ENCODE assay signal across 11 mouse cellular contexts in the genomic region with DNA sequence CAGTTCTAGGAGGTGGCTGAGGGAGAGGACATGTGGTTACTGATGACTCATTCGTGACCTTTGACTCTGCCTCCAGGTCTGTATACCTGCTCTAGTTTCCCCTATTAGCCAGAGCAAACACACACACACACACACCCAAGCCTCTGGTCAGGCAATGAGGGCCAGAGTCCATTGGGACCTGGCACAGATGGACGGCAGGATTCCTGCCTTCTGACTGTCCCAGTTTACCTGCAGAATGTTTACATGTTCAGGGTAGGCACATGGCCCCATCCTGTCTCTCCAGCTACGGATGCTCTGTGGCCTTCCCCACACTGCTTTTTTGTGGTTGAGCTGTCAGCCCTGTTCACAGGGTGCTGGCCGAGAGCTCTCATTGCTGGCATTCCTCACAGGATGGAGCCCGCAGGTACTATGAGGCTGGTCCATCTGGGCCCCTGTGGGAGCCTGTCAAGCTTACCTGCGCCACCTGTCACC. TPM values are rescaled to one million over a fixed set of nuclear protein-coding genes. Genes with fewer than 3 reads are reported as not detected.
A peak's percentile ranks its signal among the peaks of the same experiment; 100 is the strongest.
DNase-seq lines count a peak whose midpoint lies in the region; ATAC-seq and TF ChIP-seq lines count a peak whose summit lies in the region.
"Had no signal": no experiment of that assay in that cellular context is flagged by ENCODE, and none has a peak within 500 bp of the region (broad histone marks: within the 10 kb centered on the region; RNA-seq: fewer than 3 reads in every experiment).

No protein-coding gene starts in this region.

- H3K4me1 ChIP-seq in midbrain, embryonic 11.5 days (ENCODE audit: control insufficient read depth, insufficient read depth, low read length), result peaks cover 11% of the 10 kb centered on the region
- peaks cover 15% of the 10 kb centered on the region for H3K4me1 ChIP-seq in midbrain, embryonic 16.5 days (ENCODE audit: control insufficient read depth, insufficient read depth, low read length)
- H3K4me1 ChIP-seq in kidney, postnatal 0 days (replicated peaks; ENCODE audit: insufficient read depth, low read length), result peaks cover 22% of the 10 kb centered on the region
- H3K4me1 ChIP-seq in small intestine, adult 2 months (ENCODE audit: control insufficient read depth, insufficient read depth, insufficient read length, low read length), result peaks cover 39% of the 10 kb centered on the region
- H3K4me1 ChIP-seq in embryonic facial prominence, embryonic 10.5 days, result peaks cover 63% of the 10 kb centered on the region

- no peak overlapping the region for H3K27ac ChIP-seq in midbrain, embryonic 11.5 days (ENCODE audit: low read depth, low read length)
- H3K27ac ChIP-seq in midbrain, embryonic 16.5 days (ENCODE audit: low read length), result no peak overlapping the region
- H3K27ac ChIP-seq in kidney, postnatal 0 days, result no peak overlapping the region
- peak overlapping the region; percentile 82 for H3K27ac ChIP-seq in small intestine, adult 2 months (ENCODE audit: insufficient read depth, low read depth, low read length)
- H3K27ac ChIP-seq in embryonic facial prominence, embryonic 10.5 days (replicated peaks), result no peak overlapping the region
- H3K27ac ChIP-seq: macrophage had no signal

- TF ChIP-seq POLR2A in small intestine, adult 2 months (IDR thresholded peaks at IDR 0.05; ENCODE audit: low read depth, low read length), result no peak

- H3K9me3 ChIP-seq in midbrain, embryonic 11.5 days (ENCODE audit: control insufficient read depth, low read length), result no peaks in the 10 kb centered on the region
- H3K9me3 ChIP-seq in midbrain, embryonic 16.5 days (replicated peaks; ENCODE audit: control insufficient read depth, low read length, poor library complexity, severe bottlenecking), result no peaks in the 10 kb centered on the region
- H3K9me3 ChIP-seq in kidney, postnatal 0 days (replicated peaks; ENCODE audit: low read length), result no peaks in the 10 kb centered on the region
- H3K9me3 ChIP-seq in embryonic facial prominence, embryonic 10.5 days, result no peaks in the 10 kb centered on the region

- peak; percentile 82 for DNase-seq in midbrain, embryonic 11.5 days (ENCODE audit: low spot score, missing footprints)
- peak; percentile 95 for DNase-seq in cerebellum, adult 11 months
- DNase-seq in kidney, postnatal 0 days (ENCODE audit: low spot score), result no peak
- DNase-seq in embryonic facial prominence, embryonic 10.5 days (ENCODE audit: low spot score), result no peak
- no peak for DNase-seq in adrenal gland, adult 2 months
- no peak for DNase-seq in heart, adult 18-20 months

- no peaks in the 10 kb centered on the region for H3K27me3 ChIP-seq in midbrain, embryonic 11.5 days (ENCODE audit: control insufficient read depth, insufficient read depth, low read length)
- H3K27me3 ChIP-seq in midbrain, embryonic 16.5 days (ENCODE audit: control insufficient read depth, insufficient read depth, low read depth, low read length), result no peaks in the 10 kb centered on the region
- no peaks in the 10 kb centered on the region for H3K27me3 ChIP-seq in kidney, postnatal 0 days (ENCODE audit: insufficient read depth, low read length)
- H3K27me3 ChIP-seq in small intestine, adult 2 months (ENCODE audit: control insufficient read depth, insufficient read depth, low read length), result no peaks in the 10 kb centered on the region
- H3K27me3 ChIP-seq in embryonic facial prominence, embryonic 10.5 days (replicated peaks; ENCODE audit: low read depth, poor library complexity, severe bottlenecking), result no peaks in the 10 kb centered on the region

- H3K9ac ChIP-seq in midbrain, embryonic 11.5 days (ENCODE audit: low read length), result no peak overlapping the region
- H3K9ac ChIP-seq in midbrain, embryonic 16.5 days (ENCODE audit: low read depth, low read length), result no peak overlapping the region
- no peak overlapping the region for H3K9ac ChIP-seq in kidney, postnatal 0 days (ENCODE audit: low read depth, low read length)

- peaks cover 2% of the 10 kb centered on the region; the same call in 1 of the 2 replicates for H3K36me3 ChIP-seq in midbrain, embryonic 11.5 days (ENCODE audit: control insufficient read depth, insufficient read depth, low read length)
- no peaks in the 10 kb centered on the region for H3K36me3 ChIP-seq in midbrain, embryonic 16.5 days (ENCODE audit: control insufficient read depth, insufficient read depth, low read length)
- peaks cover 2% of the 10 kb centered on the region; the same call in 1 of the 2 replicates for H3K36me3 ChIP-seq in kidney, postnatal 0 days (ENCODE audit: insufficient read depth, low read length)
- H3K36me3 ChIP-seq in small intestine, adult 2 months (ENCODE audit: control insufficient read depth, insufficient read depth, low read length), result peaks cover 9% of the 10 kb centered on the region
- peaks cover 12% of the 10 kb centered on the region for H3K36me3 ChIP-seq in embryonic facial prominence, embryonic 10.5 days (replicated peaks)

- H3K4me2 ChIP-seq in midbrain, embryonic 11.5 days, result no peak overlapping the region
- no peak overlapping the region for H3K4me2 ChIP-seq in midbrain, embryonic 16.5 days (ENCODE audit: low read length)
- no peak overlapping the region for H3K4me2 ChIP-seq in kidney, postnatal 0 days (ENCODE audit: low read length)
- H3K4me2 ChIP-seq: heart, embryonic 11.5 days had no signal

- no peak for ATAC-seq in midbrain, embryonic 11.5 days (ENCODE audit: low FRiP score)
- ATAC-seq in midbrain, embryonic 16.5 days, result no peak
- peak; percentile 34 for ATAC-seq in kidney, postnatal 0 days (replicated peaks; ENCODE audit: low FRiP score, low read depth)

- TF ChIP-seq CTCF in kidney, postnatal 0 days (IDR thresholded peaks at IDR 0.05; ENCODE audit: low read depth), result no peak
- TF ChIP-seq CTCF in small intestine, adult 2 months (IDR thresholded peaks at IDR 0.05; ENCODE audit: extremely low read depth, insufficient read length, insufficient replicate concordance, low read depth, low read length), result no peak

- 66% methylated on average over 6 of the region's 6 CpGs for WGBS in midbrain, embryonic 11.5 days
- WGBS in midbrain, embryonic 16.5 days, result 70% methylated on average over 6 of the region's 6 CpGs
- WGBS in kidney, postnatal 0 days, result 63% methylated on average over 6 of the region's 6 CpGs
- WGBS in small intestine, adult 2 months, result 16% methylated on average over 6 of the region's 6 CpGs
- 58% methylated on average over 6 of the region's 6 CpGs for WGBS in embryonic facial prominence, embryonic 10.5 days

- no peak overlapping the region for H3K4me3 ChIP-seq in midbrain, embryonic 11.5 days (ENCODE audit: low read depth, low read length)
- no peak overlapping the region for H3K4me3 ChIP-seq in midbrain, embryonic 16.5 days (ENCODE audit: low read depth, low read length)
- no peak overlapping the region for H3K4me3 ChIP-seq in kidney, postnatal 0 days (replicated peaks; ENCODE audit: low read depth, low read length)
- H3K4me3 ChIP-seq in small intestine, adult 2 months (ENCODE audit: low read depth, low read length), result no peak overlapping the region
- no peak overlapping the region for H3K4me3 ChIP-seq in embryonic facial prominence, embryonic 10.5 days

RNA-seq across cellular contexts. Expression of gene Cbln3, which starts 2.0 kb away (rescaled TPM):
- 0.03 and 0.23 TPM in 2 replicates for polyA plus RNA-seq in midbrain, embryonic 11.5 days (2014; fragmentation: Nextera tagmentation; extraction: Ambion mirVana)
- 0.15 and 0.20 TPM in 2 replicates for polyA plus RNA-seq in midbrain, embryonic 16.5 days (2015; fragmentation: Nextera tagmentation; extraction: Ambion mirVana)
- 0.20 and 0.28 TPM in 2 replicates for polyA plus RNA-seq in kidney, postnatal 0 days (2015; fragmentation: Nextera tagmentation; extraction: Ambion mirVana)
- polyA plus RNA-seq in small intestine, adult 2 months (2012; rRNA removed), result 0.56 and 0.61 TPM in 2 replicates
- polyA plus RNA-seq in embryonic facial prominence, embryonic 10.5 days (2016; fragmentation: Nextera tagmentation; extraction: Ambion mirVana), result 0.09 and 0.15 TPM in 2 replicates
- total RNA-seq in adrenal gland, adult 2 months (2021), result under 1 TPM in 1 of 2 experiments, not detected in 1; 0.20 TPM
- polyA plus RNA-seq in adrenal gland, adult 2 months (2012; rRNA removed), result 0.03 and 0.25 TPM in 2 replicates
- not detected for total RNA-seq in heart, adult 18-20 months (2021)
- total RNA-seq: neutrophil, adult 5-6 weeks had no signal
- polyA plus RNA-seq: macrophage had no signal

RNA-seq across cellular contexts. Expression of gene Khnyn, which starts 2.5 kb away (rescaled TPM):
- 8.5 and 8.7 TPM in 2 replicates for polyA plus RNA-seq in midbrain, embryonic 11.5 days (2014; fragmentation: Nextera tagmentation; extraction: Ambion mirVana)
- polyA plus RNA-seq in midbrain, embryonic 16.5 days (2015; fragmentation: Nextera tagmentation; extraction: Ambion mirVana), result 10.4 and 10.5 TPM in 2 replicates
- polyA plus RNA-seq in kidney, postnatal 0 days (2015; fragmentation: Nextera tagmentation; extraction: Ambion mirVana), result 8.1 and 9.8 TPM in 2 replicates
- 12.6 and 32.7 TPM in 2 replicates for polyA plus RNA-seq in small intestine, adult 2 months (2012; rRNA removed)
- polyA plus RNA-seq in embryonic facial prominence, embryonic 10.5 days (2016; fragmentation: Nextera tagmentation; extraction: Ambion mirVana), result 31.0 and 33.0 TPM in 2 replicates
- total RNA-seq in adrenal gland, adult 2 months (2021), result 10 to 100 TPM; 12.3 to 18.2 TPM
- 13.0 and 14.6 TPM in 2 replicates for polyA plus RNA-seq in adrenal gland, adult 2 months (2012; rRNA removed)
- total RNA-seq in heart, adult 18-20 months (2021), result 10 to 100 TPM in 1 of 2 experiments, 1 to 10 TPM in 1; 8.6 to 10.0 TPM

RNA-seq across cellular contexts. Expression of gene Sdr39u1, which starts 17.9 kb away (rescaled TPM):
- 25.0 and 27.8 TPM in 2 replicates for polyA plus RNA-seq in midbrain, embryonic 11.5 days (2014; fragmentation: Nextera tagmentation; extraction: Ambion mirVana)
- 160 and 180 TPM in 2 replicates for polyA plus RNA-seq in midbrain, embryonic 16.5 days (2015; fragmentation: Nextera tagmentation; extraction: Ambion mirVana)
- 85.3 and 86.0 TPM in 2 replicates for polyA plus RNA-seq in kidney, postnatal 0 days (2015; fragmentation: Nextera tagmentation; extraction: Ambion mirVana)
- 17.8 and 34.0 TPM in 2 replicates for polyA plus RNA-seq in small intestine, adult 2 months (2012; rRNA removed)
- polyA plus RNA-seq in embryonic facial prominence, embryonic 10.5 days (2016; fragmentation: Nextera tagmentation; extraction: Ambion mirVana), result 45.5 and 57.5 TPM in 2 replicates
- total RNA-seq in adrenal gland, adult 2 months (2021), result 10 to 100 TPM; 81.0 to 92.5 TPM
- 45.9 and 52.8 TPM in 2 replicates for polyA plus RNA-seq in adrenal gland, adult 2 months (2012; rRNA removed)
- total RNA-seq in heart, adult 18-20 months (2021), result 100 to 1,000 TPM; 119 to 138 TPM

RNA-seq across cellular contexts. Expression of gene Nynrin, which starts 28.4 kb away (rescaled TPM):
- polyA plus RNA-seq in midbrain, embryonic 11.5 days (2014; fragmentation: Nextera tagmentation; extraction: Ambion mirVana), result 10.7 and 12.0 TPM in 2 replicates
- 11.0 and 11.9 TPM in 2 replicates for polyA plus RNA-seq in midbrain, embryonic 16.5 days (2015; fragmentation: Nextera tagmentation; extraction: Ambion mirVana)
- polyA plus RNA-seq in kidney, postnatal 0 days (2015; fragmentation: Nextera tagmentation; extraction: Ambion mirVana), result 8.4 and 8.9 TPM in 2 replicates
- 1.4 and 1.8 TPM in 2 replicates for polyA plus RNA-seq in small intestine, adult 2 months (2012; rRNA removed)
- 36.0 and 38.1 TPM in 2 replicates for polyA plus RNA-seq in embryonic facial prominence, embryonic 10.5 days (2016; fragmentation: Nextera tagmentation; extraction: Ambion mirVana)
- total RNA-seq in adrenal gland, adult 2 months (2021), result 10 to 100 TPM in 1 of 2 experiments, 1 to 10 TPM in 1; 7.2 to 16.1 TPM
- 5.1 and 5.3 TPM in 2 replicates for polyA plus RNA-seq in adrenal gland, adult 2 months (2012; rRNA removed)
- 1 to 10 TPM; 7.2 to 7.4 TPM for total RNA-seq in heart, adult 18-20 months (2021)

RNA-seq across cellular contexts. Expression of gene Nfatc4, which starts 59.3 kb away (rescaled TPM):
- 9.9 and 11.5 TPM in 2 replicates for polyA plus RNA-seq in midbrain, embryonic 11.5 days (2014; fragmentation: Nextera tagmentation; extraction: Ambion mirVana)
- 6.7 and 7.0 TPM in 2 replicates for polyA plus RNA-seq in midbrain, embryonic 16.5 days (2015; fragmentation: Nextera tagmentation; extraction: Ambion mirVana)
- 16.8 and 19.7 TPM in 2 replicates for polyA plus RNA-seq in kidney, postnatal 0 days (2015; fragmentation: Nextera tagmentation; extraction: Ambion mirVana)
- polyA plus RNA-seq in small intestine, adult 2 months (2012; rRNA removed), result 5.8 and 7.6 TPM in 2 replicates
- polyA plus RNA-seq in embryonic facial prominence, embryonic 10.5 days (2016; fragmentation: Nextera tagmentation; extraction: Ambion mirVana), result 94.5 and 113 TPM in 2 replicates
- total RNA-seq in adrenal gland, adult 2 months (2021), result 10 to 100 TPM; 17.9 to 21.9 TPM
- polyA plus RNA-seq in adrenal gland, adult 2 months (2012; rRNA removed), result 50.5 and 58.1 TPM in 2 replicates
- 1 to 10 TPM; 2.5 to 4.0 TPM for total RNA-seq in heart, adult 18-20 months (2021)
- total RNA-seq: neutrophil, adult 5-6 weeks had no signal
- polyA plus RNA-seq: macrophage had no signal

Comparison
In these comparisons a context has a peak if more than half of its experiments do, and no peak if none do; other contexts are left out.
1. DNase-seq: peak in midbrain, embryonic 11.5 days (single experiment) and cerebellum, adult 11 months (single experiment); none in kidney, postnatal 0 days (single experiment), embryonic facial prominence, embryonic 10.5 days (single experiment), adrenal gland, adult 2 months (single experiment) and heart, adult 18-20 months (0 of 2).